Mouse (Mus musculus): ENCODE measurements around the gene Tmem234.
"Not testable (repeated sequence)": the region's sequence is repeated elsewhere in the genome, so short reads cannot be mapped to it uniquely, and the experiment has no call there.

Tmem234 gene

GRCm38 (mm10) chr4:129600233-129601158 is at the start of gene Tmem234, which contains the start of gene Eif3i:
Gene Tmem234, plus strand, starts transcription at chr4:129600668.
Gene Eif3i, minus strand, starts transcription at chr4:129600648.
- peak; percentile 88 to 91 for DNase-seq

GRCm38 (mm10) chr4:129554512-129554911 is 46.0 kb upstream of the Tmem234 start:
- DNase-seq = not testable (repeated sequence)

- DNase-seq = peak; percentile 41 to 79
Measured at GRCm38 (mm10) chr4:129555421-129555861, 45.0 kb upstream of the Tmem234 start.

- DNase-seq = no peak
Measured at GRCm38 (mm10) chr4:129555862-129556531, 44.5 kb upstream of the Tmem234 start.

- peak; percentile 94 to 98 for DNase-seq
Measured at GRCm38 (mm10) chr4:129556532-129557223, 43.8 kb upstream of the Tmem234 start.

- DNase-seq = no peak
Measured at GRCm38 (mm10) chr4:129557256-129557808, 43.1 kb upstream of the Tmem234 start.

- DNase-seq = no peak
Measured at GRCm38 (mm10) chr4:129558321-129558955, 42.0 kb upstream of the Tmem234 start.

GRCm38 (mm10) chr4:129561184-129561583 is 39.3 kb upstream of the Tmem234 start:
- DNase-seq = no peak

- DNase-seq = no peak
Measured at GRCm38 (mm10) chr4:129563718-129564117, 36.8 kb upstream of the Tmem234 start.

GRCm38 (mm10) chr4:129565139-129565538 is 35.3 kb upstream of the Tmem234 start:
- no peak for DNase-seq

GRCm38 (mm10) chr4:129568366-129568765 is 32.1 kb upstream of the Tmem234 start:
- DNase-seq = no peak

- no peak for DNase-seq
Measured at GRCm38 (mm10) chr4:129570028-129570427, 30.4 kb upstream of the Tmem234 start.

GRCm38 (mm10) chr4:129571551-129572084 is 28.9 kb upstream of the Tmem234 start:
- no peak for DNase-seq

- DNase-seq = peak; percentile 29 to 62
Measured at GRCm38 (mm10) chr4:129572236-129573092, 28.0 kb upstream of the Tmem234 start.

GRCm38 (mm10) chr4:129573093-129573370 is 27.4 kb upstream of the Tmem234 start:
- no peak for DNase-seq

GRCm38 (mm10) chr4:129573430-129573829 is 27.0 kb upstream of the Tmem234 start, which contains the start of gene Lck:
Gene Lck, minus strand, starts transcription at chr4:129573641.
- DNase-seq = no peak

- peak; percentile 39 to 48 for DNase-seq
Measured at GRCm38 (mm10) chr4:129575171-129575844, 25.2 kb upstream of the Tmem234 start.

GRCm38 (mm10) chr4:129576863-129577491 is 23.5 kb upstream of the Tmem234 start:
- DNase-seq = peak; percentile 84 to 89

- no peak for DNase-seq
Measured at GRCm38 (mm10) chr4:129577688-129578087, 22.8 kb upstream of the Tmem234 start.

GRCm38 (mm10) chr4:129578466-129578865 is 22.0 kb upstream of the Tmem234 start, which contains the start of gene Fam167b:
Gene Fam167b, minus strand, starts transcription at chr4:129578549.
- DNase-seq = peak; percentile 77 to 83

Data from kidney, postnatal 36 days (tissue).